Mouse (Mus musculus) urinary bladder, adult 2 months (tissue): ENCODE data around the gene Gm17019. TPM values are rescaled to one million over a fixed set of nuclear protein-coding genes. Genes with fewer than 3 reads are reported as not detected.
"Not testable (repeated sequence)": the region's sequence is repeated elsewhere in the genome, so short reads cannot be mapped to it uniquely, and the experiment has no call there.

Experiments
- DNase-seq: peaks from one replicate; pipeline ENCODE4 v3.0.0; 2022; ENCODE audit warnings: low spot score
- polyA plus RNA-seq: library from polyadenylated mRNA; depleted of rRNA; stranded (reverse); fragments of >200 nt; gene quantifications from 2 replicates; pipeline ENCODE4 v1.2.3, GENCODE M21; 2012; rRNA removed

Gm17019 gene
- not detected in 2 replicates for polyA plus RNA-seq

GRCm38 (mm10) chr5:15032898-15033297 is at the start of gene Gm17019:
TSS of gene Gm17019 (minus strand) at chr5:15032998.
- DNase-seq: not testable (repeated sequence)

GRCm38 (mm10) chr5:15062385-15062715 is 29.6 kb upstream of the Gm17019 start:
- not testable (repeated sequence) for DNase-seq

- DNase-seq: not testable (repeated sequence)
Measured at GRCm38 (mm10) chr5:15061638-15062384, 29.0 kb upstream of the Gm17019 start.

GRCm38 (mm10) chr5:15054151-15055025 is 21.6 kb upstream of the Gm17019 start:
- not testable (repeated sequence) for DNase-seq

- not testable (repeated sequence) for DNase-seq
Measured at GRCm38 (mm10) chr5:15053606-15053962, 20.8 kb upstream of the Gm17019 start.

- DNase-seq: not testable (repeated sequence)
Measured at GRCm38 (mm10) chr5:15052945-15053605, 20.3 kb upstream of the Gm17019 start.

GRCm38 (mm10) chr5:15050807-15051206 is 18.0 kb upstream of the Gm17019 start:
- not testable (repeated sequence) for DNase-seq

- not testable (repeated sequence) for DNase-seq
Measured at GRCm38 (mm10) chr5:15044830-15045767, 12.3 kb upstream of the Gm17019 start.

- DNase-seq: not testable (repeated sequence)
Measured at GRCm38 (mm10) chr5:15040784-15041183, 8.0 kb upstream of the Gm17019 start.

- DNase-seq: not testable (repeated sequence)
Measured at GRCm38 (mm10) chr5:15039984-15040383, 7.2 kb upstream of the Gm17019 start.

GRCm38 (mm10) chr5:15024316-15024715 is 8.5 kb downstream of the Gm17019 start:
- not testable (repeated sequence) for DNase-seq

- DNase-seq: not testable (repeated sequence)
Measured at GRCm38 (mm10) chr5:15020067-15020466, 12.7 kb downstream of the Gm17019 start.

- DNase-seq: not testable (repeated sequence)
Measured at GRCm38 (mm10) chr5:15010639-15011582, 21.9 kb downstream of the Gm17019 start.

- not testable (repeated sequence) for DNase-seq
Measured at GRCm38 (mm10) chr5:15006907-15007306, 25.9 kb downstream of the Gm17019 start.

- not testable (repeated sequence) for DNase-seq
Measured at GRCm38 (mm10) chr5:15006288-15006687, 26.5 kb downstream of the Gm17019 start.

- not testable (repeated sequence) for DNase-seq
Measured at GRCm38 (mm10) chr5:15005584-15005983, 27.2 kb downstream of the Gm17019 start.

GRCm38 (mm10) chr5:15004569-15005562 is 27.9 kb downstream of the Gm17019 start:
- not testable (repeated sequence) for DNase-seq

- DNase-seq: not testable (repeated sequence)
Measured at GRCm38 (mm10) chr5:14998077-14998476, 34.7 kb downstream of the Gm17019 start.
